Mouse (Mus musculus) small intestine, adult 2 months (tissue): ENCODE measurements around the gene Zfp607b.

ENCODE experiments used
- CTCF ChIP-seq: fragments of 200-500 bp; IDR thresholded peaks from 2 replicates; pipeline ENCODE4 v1.5.1; 2012; ENCODE audit warnings: low read depth, mild to moderate bottlenecking, control low read depth, inconsistent platforms, low read length, moderate library complexity, mixed read lengths; ENCODE audit not compliant: insufficient replicate concordance, insufficient read length; ENCODE audit errors: extremely low read depth
- POLR2A ChIP-seq: fragments of 200-500 bp; IDR thresholded peaks from 2 replicates; pipeline ENCODE4 v1.6.1; 2012; ENCODE audit warnings: low read depth, mild to moderate bottlenecking, control low read depth, inconsistent platforms, low read length, moderate library complexity

- no peak for TF ChIP-seq CTCF
- no peak for TF ChIP-seq POLR2A
Measured at GRCm38 (mm10) chr7:27655545-27655944, 33.6 kb upstream of the Zfp607b start.
